Mouse (Mus musculus): ENCODE results near the gene Ptpn12.

GRCm38 (mm10) chr5:21030226-21030625 is 25.5 kb downstream of the Ptpn12 start:
- TF ChIP-seq SIN3A (IDR thresholded peaks at IDR 0.05; ENCODE audit: low read length), result no peak
- TF ChIP-seq ZNF384 (IDR thresholded peaks at IDR 0.05; ENCODE audit: low read depth, low read length), result no peak
- no peak for TF ChIP-seq POLR2A (IDR thresholded peaks at IDR 0.05; ENCODE audit: low read depth, low read length)
- no peak for TF ChIP-seq CTCF (conservative IDR thresholded peaks at IDR 0.05 in 1 of 2, IDR thresholded peaks at IDR 0.05 in 1 of 2; ENCODE audit: low read depth in 2 of 2, low read length in 2 of 2)
- no peak for TF ChIP-seq ZC3H11A (IDR thresholded peaks at IDR 0.05; ENCODE audit: low read depth, low read length)
- TF ChIP-seq RCOR1 (conservative IDR thresholded peaks at IDR 0.05; ENCODE audit: low read depth, low read length), result no peak
- no peak for TF ChIP-seq RAD21 (IDR thresholded peaks at IDR 0.05; ENCODE audit: low read depth, low read length)
- no peak for TF ChIP-seq NRF1 (IDR thresholded peaks at IDR 0.05; ENCODE audit: low read depth, low read length)
- no peak for TF ChIP-seq NELFE (IDR thresholded peaks at IDR 0.05; ENCODE audit: low read depth, low read length)
- TF ChIP-seq MYC (IDR thresholded peaks at IDR 0.05; ENCODE audit: low read depth, low read length), result no peak
